Mouse (Mus musculus) spleen, postnatal 10 days (tissue): ENCODE data around the gene Pfdn2.

Source experiments
- DNase-seq, 2 experiments: peaks; one replicate each; pipeline ENCODE4 v3.0.0; 2021 to 2022; ENCODE audit warnings: low spot score in 2 of 2

The Pfdn2 gene

DNA sequence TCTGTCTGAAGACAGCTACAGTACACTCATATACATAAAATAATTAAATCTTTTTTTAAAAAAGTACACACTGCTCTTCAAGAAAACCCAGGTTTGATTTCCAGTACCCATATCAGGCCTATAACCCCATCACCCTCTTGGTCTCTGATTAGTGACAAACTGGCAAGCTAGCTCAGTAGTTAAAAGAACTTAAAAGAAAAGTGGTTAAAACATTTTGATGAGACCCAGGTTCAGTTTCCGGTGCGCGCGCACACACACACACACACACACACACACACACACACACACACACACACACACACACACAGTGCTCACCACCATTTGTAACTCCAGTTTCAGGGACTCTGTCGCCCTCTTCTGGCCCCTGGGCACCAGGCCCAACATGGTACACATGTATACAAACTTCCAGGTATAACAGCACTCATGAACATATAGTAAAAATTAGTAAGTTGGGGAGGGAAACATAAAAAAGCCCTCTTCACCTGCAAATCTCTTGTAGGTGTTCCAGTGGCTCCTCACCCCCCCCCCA lies 10.4 kb downstream of the Pfdn2 start:
- DNase-seq = peak in 1 of 2 experiments; percentile 65

DNA sequence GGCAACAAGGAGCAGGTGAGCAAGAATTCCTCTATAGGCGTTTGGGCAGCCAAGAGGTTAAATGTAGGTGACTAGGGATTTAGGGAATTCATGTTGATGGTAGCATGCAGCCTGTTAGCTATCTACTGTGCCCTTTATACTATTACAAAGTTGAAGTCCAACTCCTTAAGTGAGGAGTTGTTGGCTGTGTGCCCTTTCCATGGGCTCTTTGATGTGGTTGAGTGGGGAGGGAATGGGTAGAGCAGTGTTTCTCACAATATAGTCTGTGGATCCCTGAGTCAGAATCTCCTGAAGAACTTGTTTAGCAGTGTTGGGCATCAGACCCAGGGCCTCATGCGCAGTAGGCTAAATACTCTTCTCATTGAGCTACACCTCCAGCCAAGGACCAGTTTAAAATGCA lies 11.3 kb downstream of the Pfdn2 start:
- DNase-seq = no peak

DNA sequence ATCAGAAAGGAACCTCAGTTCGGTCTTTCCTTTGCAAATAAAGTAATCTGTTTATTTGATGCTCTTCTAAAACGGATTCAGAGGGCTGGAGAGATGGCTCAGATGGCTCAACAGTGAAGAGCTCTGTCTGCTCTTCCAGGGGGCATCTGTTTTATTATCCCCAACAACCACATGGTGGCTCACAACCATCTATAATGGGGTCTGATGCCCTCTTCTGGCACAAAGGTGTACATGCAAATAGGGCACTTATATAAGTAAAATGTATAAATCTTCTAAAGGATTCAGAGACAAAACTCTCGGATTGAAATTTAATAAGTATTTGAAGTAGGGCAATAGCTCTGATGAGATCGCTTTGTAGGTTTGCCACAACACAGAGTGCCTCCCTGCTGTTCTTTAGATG lies 13.0 kb downstream of the Pfdn2 start:
- DNase-seq = peak in 1 of 2 experiments; percentile 53

GRCm38 (mm10) chr1:171360253-171360652 lies 14.8 kb downstream of the Pfdn2 start:
- DNase-seq = peak in 1 of 2 experiments; percentile 49

DNA sequence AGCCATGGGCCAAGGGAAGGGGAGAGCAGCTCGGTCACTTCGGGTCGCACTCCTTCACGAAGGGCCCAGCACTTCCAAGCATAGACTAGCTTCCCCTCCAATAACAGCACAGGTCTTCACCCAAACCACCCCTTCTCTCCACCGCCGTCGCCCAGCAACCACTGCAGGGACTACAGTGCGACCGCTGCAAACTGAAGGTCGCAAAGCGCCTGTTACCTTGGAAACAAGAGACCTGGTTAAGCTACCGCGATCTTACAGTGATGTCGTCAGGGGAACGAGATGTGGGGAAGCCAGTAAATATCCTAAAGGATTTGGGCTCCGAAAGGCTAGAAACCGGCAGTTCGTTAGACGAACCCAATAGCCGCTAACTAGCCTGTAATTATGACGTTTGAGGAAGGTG lies 15.2 kb downstream of the Pfdn2 start, which contains the start of gene Klhdc9:
Gene Klhdc9, minus strand, starts transcription at position 143 of the 400 bp plus-strand sequence.
- DNase-seq = peak; percentile 84 to 97

GRCm38 (mm10) chr1:171361106-171362103 lies 15.9 kb downstream of the Pfdn2 start:
- peak; percentile 59 to 85 for DNase-seq

GRCm38 (mm10) chr1:171365934-171366333 lies 20.5 kb downstream of the Pfdn2 start:
- no peak for DNase-seq

GRCm38 (mm10) chr1:171369845-171370556 lies 24.5 kb downstream of the Pfdn2 start, which contains the start of gene Nectin4:
Nectin4 (plus strand) TSS chr1:171370099.
- DNase-seq = no peak

GRCm38 (mm10) chr1:171372880-171373279 lies 27.4 kb downstream of the Pfdn2 start:
- DNase-seq = no peak

DNA sequence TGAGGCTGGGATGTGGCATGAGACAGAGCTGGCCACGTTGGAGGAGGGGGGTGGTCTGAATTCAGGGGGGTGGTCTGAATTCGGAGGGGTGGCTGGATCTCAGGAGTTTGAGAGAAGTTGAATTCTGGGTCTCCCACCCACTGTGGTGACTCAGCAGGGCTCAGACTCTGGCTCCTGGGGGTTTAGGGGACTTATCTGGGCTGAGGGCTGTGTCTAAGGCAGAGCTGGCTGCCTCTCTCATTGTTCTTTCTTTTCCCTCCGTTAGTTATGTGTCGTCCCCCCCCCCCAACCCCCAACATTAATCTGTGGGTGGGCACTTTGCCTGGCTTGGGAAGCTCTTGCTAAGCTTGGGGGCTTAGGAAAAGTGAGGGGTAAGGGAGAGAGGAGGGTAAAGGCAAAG lies 28.5 kb downstream of the Pfdn2 start:
- no peak for DNase-seq

GRCm38 (mm10) chr1:171375646-171376097 lies 30.2 kb downstream of the Pfdn2 start:
- DNase-seq = no peak

DNA sequence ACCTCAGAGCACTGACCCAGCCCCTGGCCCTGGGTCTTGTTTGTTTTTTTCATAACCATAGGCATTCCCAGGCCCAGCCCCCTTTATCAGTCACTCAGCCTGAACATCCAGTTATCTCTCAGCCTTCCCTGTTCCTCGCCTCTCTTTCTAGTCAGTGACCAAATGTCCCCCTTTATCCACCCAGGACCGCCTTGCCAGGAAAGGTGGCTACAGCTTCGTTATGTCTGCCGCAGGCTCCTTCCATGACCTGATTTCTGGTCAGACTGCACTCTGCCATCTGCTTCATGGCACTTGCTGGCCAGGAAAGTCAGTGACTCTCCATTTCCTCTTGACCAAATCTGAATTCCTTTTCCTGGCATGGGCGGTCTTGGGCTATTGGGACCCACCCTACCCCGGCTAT lies 32.8 kb downstream of the Pfdn2 start:
- no peak for DNase-seq

DNA sequence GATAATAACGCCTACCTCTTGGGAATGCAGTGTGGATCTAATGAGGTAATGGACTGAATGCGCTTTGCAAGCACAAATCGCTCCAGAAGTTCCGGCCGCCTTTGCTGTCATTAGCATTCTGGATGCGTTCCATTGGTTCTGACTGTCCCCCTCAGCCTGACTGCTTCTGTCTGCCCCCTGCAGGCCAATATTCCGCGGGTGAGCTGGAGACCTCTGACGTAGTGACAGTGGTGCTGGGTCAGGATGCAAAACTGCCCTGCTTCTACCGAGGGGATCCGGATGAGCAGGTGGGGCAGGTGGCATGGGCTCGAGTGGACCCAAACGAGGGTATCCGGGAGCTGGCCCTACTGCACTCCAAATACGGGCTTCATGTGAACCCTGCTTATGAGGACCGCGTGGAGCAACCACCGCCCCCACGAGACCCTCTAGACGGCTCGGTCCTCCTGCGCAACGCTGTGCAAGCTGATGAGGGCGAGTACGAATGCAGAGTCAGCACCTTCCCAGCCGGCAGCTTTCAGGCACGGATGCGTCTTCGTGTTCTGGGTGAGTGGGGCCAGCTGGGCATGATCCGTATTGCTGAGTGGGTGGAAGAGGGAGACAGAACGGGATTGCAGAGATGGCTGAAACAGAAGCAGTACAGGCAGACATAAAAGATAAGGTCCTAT lies 34.6 kb downstream of the Pfdn2 start:
- DNase-seq = peak; percentile 50 to 84

GRCm38 (mm10) chr1:171382096-171382620 lies 36.7 kb downstream of the Pfdn2 start:
- DNase-seq = no peak

- DNase-seq = no peak
Measured at GRCm38 (mm10) chr1:171384361-171384760, 38.9 kb downstream of the Pfdn2 start.

- DNase-seq = no peak
Measured at GRCm38 (mm10) chr1:171385171-171385570, 39.7 kb downstream of the Pfdn2 start.

DNA sequence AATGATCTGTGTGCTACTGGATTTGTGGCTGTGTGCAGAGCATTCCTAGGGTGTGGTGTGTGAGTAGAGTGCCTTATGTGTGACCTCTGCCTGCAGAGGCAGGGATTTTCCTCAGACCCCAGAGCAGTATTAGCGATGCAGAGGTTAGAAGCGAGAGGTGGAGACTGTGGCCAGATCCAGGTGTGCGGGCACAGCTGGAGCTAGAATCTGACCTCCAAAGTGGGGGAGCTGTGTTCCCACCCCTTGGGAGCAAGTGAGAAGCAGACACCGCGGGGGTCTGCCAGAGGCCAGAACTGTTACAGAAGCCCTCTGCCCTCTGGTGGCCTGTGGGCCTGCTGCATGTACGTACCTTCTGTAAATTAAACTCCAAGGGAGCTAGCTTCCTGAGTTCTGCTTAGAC lies 41.6 kb downstream of the Pfdn2 start:
- DNase-seq = peak in 1 of 2 experiments; percentile 64

- peak; percentile 59 to 86 for DNase-seq
Measured at GRCm38 (mm10) chr1:171388376-171389102, 43.1 kb downstream of the Pfdn2 start, which contains the start of gene Arhgap30. Arhgap30 (plus strand) TSS chr1:171388954.

DNA sequence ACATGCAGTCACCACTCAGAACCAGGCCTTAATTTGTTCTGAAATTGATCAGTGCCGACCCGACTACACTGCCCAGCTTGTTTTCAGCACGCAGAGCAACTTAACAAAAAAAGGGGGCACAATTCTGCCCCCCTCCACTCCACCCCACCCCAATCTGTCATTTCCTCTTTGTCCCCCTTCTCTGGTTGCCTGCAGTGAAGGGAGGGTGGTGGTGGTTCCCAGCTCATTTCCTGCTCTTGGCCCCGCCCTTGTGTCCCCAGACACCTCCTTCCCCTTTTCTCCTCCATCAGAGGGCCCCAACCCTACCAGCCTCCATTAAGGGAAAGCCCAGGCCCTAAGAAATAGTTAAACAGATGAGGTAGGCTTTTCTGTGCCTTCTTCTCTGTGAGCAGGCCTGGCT lies 44.6 kb downstream of the Pfdn2 start:
- peak in 1 of 2 experiments; percentile 83 for DNase-seq

DNA sequence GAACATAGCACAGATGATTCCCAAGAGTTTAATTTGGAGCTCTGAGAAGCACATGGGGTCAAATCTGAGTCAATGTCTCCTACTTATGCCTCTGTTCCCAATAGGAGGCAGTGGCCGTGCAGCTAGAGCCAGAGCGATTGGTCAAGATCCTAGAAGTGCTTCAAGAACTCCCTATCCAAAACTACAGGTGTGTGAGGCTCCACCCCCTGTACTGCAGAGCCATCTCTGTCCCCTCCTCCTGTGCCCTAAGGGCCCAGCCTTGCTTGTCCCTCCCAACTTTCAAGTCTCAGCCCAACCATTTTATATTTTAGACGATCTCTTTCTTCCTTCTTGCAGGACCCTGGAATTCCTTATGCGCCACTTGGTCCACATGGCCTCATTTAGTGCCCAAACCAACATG lies 56.4 kb downstream of the Pfdn2 start:
- DNase-seq = no peak
